Mouse (Mus musculus): ENCODE data around the gene Tmem123.

The Tmem123 gene

GRCm38 (mm10) chr9:7763614-7764300 is at the start of gene Tmem123:
Gene Tmem123, plus strand, starts transcription at chr9:7764041.
- DNase-seq (ENCODE audit: low read depth): peak; percentile 93

GRCm38 (mm10) chr9:7714062-7714907 is 49.6 kb upstream of the Tmem123 start:
- DNase-seq (ENCODE audit: low read depth): peak; percentile 16

GRCm38 (mm10) chr9:7714908-7715175 is 49.0 kb upstream of the Tmem123 start:
- no peak for DNase-seq (ENCODE audit: low read depth)

- no peak for DNase-seq (ENCODE audit: low read depth)
Measured at GRCm38 (mm10) chr9:7721543-7721942, 42.3 kb upstream of the Tmem123 start.

GRCm38 (mm10) chr9:7728997-7729396 is 34.8 kb upstream of the Tmem123 start:
- no peak for DNase-seq (ENCODE audit: low read depth)

- DNase-seq (ENCODE audit: low read depth): no peak
Measured at GRCm38 (mm10) chr9:7742696-7743095, 21.1 kb upstream of the Tmem123 start.

GRCm38 (mm10) chr9:7744156-7744555 is 19.7 kb upstream of the Tmem123 start:
- no peak for DNase-seq (ENCODE audit: low read depth)

GRCm38 (mm10) chr9:7748881-7749280 is 15.0 kb upstream of the Tmem123 start:
- DNase-seq (ENCODE audit: low read depth): no peak

GRCm38 (mm10) chr9:7749537-7749936 is 14.3 kb upstream of the Tmem123 start:
- DNase-seq (ENCODE audit: low read depth): no peak

- DNase-seq (ENCODE audit: low read depth): no peak
Measured at GRCm38 (mm10) chr9:7755889-7756423, 7.9 kb upstream of the Tmem123 start.

GRCm38 (mm10) chr9:7761906-7762455 is 1.9 kb upstream of the Tmem123 start:
- DNase-seq (ENCODE audit: low read depth): no peak

- no peak for DNase-seq (ENCODE audit: low read depth)
Measured at GRCm38 (mm10) chr9:7762741-7763140, 1.1 kb upstream of the Tmem123 start.

- peak; percentile 13 for DNase-seq (ENCODE audit: low read depth)
Measured at GRCm38 (mm10) chr9:7764463-7764871, 626 bp downstream of the Tmem123 start.

- DNase-seq (ENCODE audit: low read depth): no peak
Measured at GRCm38 (mm10) chr9:7765236-7765635, 1.4 kb downstream of the Tmem123 start.

GRCm38 (mm10) chr9:7766582-7766981 is 2.7 kb downstream of the Tmem123 start:
- no peak for DNase-seq (ENCODE audit: low read depth)

GRCm38 (mm10) chr9:7767526-7767925 is 3.7 kb downstream of the Tmem123 start:
- DNase-seq (ENCODE audit: low read depth): no peak

- no peak for DNase-seq (ENCODE audit: low read depth)
Measured at GRCm38 (mm10) chr9:7769081-7769480, 5.2 kb downstream of the Tmem123 start.

- DNase-seq (ENCODE audit: low read depth): no peak
Measured at GRCm38 (mm10) chr9:7769491-7769890, 5.7 kb downstream of the Tmem123 start.

GRCm38 (mm10) chr9:7772361-7772760 is 8.5 kb downstream of the Tmem123 start:
- DNase-seq (ENCODE audit: low read depth): no peak

GRCm38 (mm10) chr9:7772773-7773454 is 9.1 kb downstream of the Tmem123 start:
- DNase-seq (ENCODE audit: low read depth): no peak

- no peak for DNase-seq (ENCODE audit: low read depth)
Measured at GRCm38 (mm10) chr9:7773686-7774085, 9.8 kb downstream of the Tmem123 start.

- DNase-seq (ENCODE audit: low read depth): no peak
Measured at GRCm38 (mm10) chr9:7774538-7774937, 10.7 kb downstream of the Tmem123 start.

Measured in fibroblast of lung, adult 2 months (primary cell).